Mouse (Mus musculus): ENCODE measurements around the gene Olfr1282. TPM values are rescaled to one million over a fixed set of nuclear protein-coding genes. Genes with fewer than 3 reads are reported as not detected.
"Not testable (repeated sequence)": the region's sequence is repeated elsewhere in the genome, so short reads cannot be mapped to it uniquely, and the experiment has no call there.

The Olfr1282 gene
- not detected for total RNA-seq (2021)
- long read RNA-seq, experiment 1: 0 reads
- long read RNA-seq, experiment 2: 0 reads

- intact Hi-C loops (cut with DNase I; ENCODE audit: low total_unique reads): no loop called here
- DNase-seq: no peak
These were observed at the start of gene Olfr1282 for GRCm38 (mm10) chr2:111335976-111336375. Gene Olfr1282 (minus strand): TSS chr2:111336076.

GRCm38 (mm10) chr2:111375222-111375621 is 39.3 kb upstream of the Olfr1282 start, which contains the start of gene Olfr1284:
Gene Olfr1284 (plus strand): TSS chr2:111375522.
- intact Hi-C loops (cut with DNase I; ENCODE audit: low total_unique reads): no loop called here
- no peak for DNase-seq

- intact Hi-C loops (cut with DNase I; ENCODE audit: low total_unique reads): no loop called here
- no peak for DNase-seq
These were observed 30.6 kb upstream of the Olfr1282 start, which contains the start of gene Olfr1283 for GRCm38 (mm10) chr2:111366490-111366889. Gene Olfr1283 (plus strand): TSS chr2:111366790.

GRCm38 (mm10) chr2:111333721-111334120 is 2.2 kb downstream of the Olfr1282 start:
- intact Hi-C loops (cut with DNase I; ENCODE audit: low total_unique reads); DNase-seq: not testable (repeated sequence)

GRCm38 (mm10) chr2:111326220-111326619 is 9.7 kb downstream of the Olfr1282 start, which contains the start of gene Olfr1281:
Gene Olfr1281 (plus strand): TSS chr2:111326520.
- intact Hi-C loops (cut with DNase I; ENCODE audit: low total_unique reads): no loop called here
- no peak for DNase-seq

GRCm38 (mm10) chr2:111313717-111314116 is 22.2 kb downstream of the Olfr1282 start, which contains the start of gene Olfr1280:
Gene Olfr1280 (plus strand): TSS chr2:111314017.
- intact Hi-C loops (cut with DNase I; ENCODE audit: low total_unique reads): no loop called here
- no peak for DNase-seq

GRCm38 (mm10) chr2:111300374-111300773 is 35.5 kb downstream of the Olfr1282 start, which contains the start of gene Olfr1279:
Gene Olfr1279 (plus strand): TSS chr2:111300635.
- intact Hi-C loops (cut with DNase I; ENCODE audit: low total_unique reads): no loop called here
- no peak for DNase-seq

GRCm38 (mm10) chr2:111298541-111298940 is 37.3 kb downstream of the Olfr1282 start:
- intact Hi-C loops (cut with DNase I; ENCODE audit: low total_unique reads): no loop called here
- DNase-seq: no peak

- intact Hi-C loops (cut with DNase I; ENCODE audit: low total_unique reads): no loop called here
- DNase-seq: no peak
These were observed 46.0 kb downstream of the Olfr1282 start, which contains the start of gene Olfr1278 for GRCm38 (mm10) chr2:111289836-111290235. Gene Olfr1278 (plus strand): TSS chr2:111290136.

Other genes starting within 250 kb of the Olfr1282 start
- gene Gm13941, start 230.1 kb downstream of the Olfr1282 start, total RNA-seq (2021): not detected
- not detected for gene Gm15130, start 183.1 kb downstream of the Olfr1282 start, total RNA-seq (2021)
- gene 4930430A15Rik, start 106.5 kb downstream of the Olfr1282 start, total RNA-seq (2021): not detected
- not detected for gene Olfr1275, start 100.8 kb downstream of the Olfr1282 start, total RNA-seq (2021)
- not detected for gene Olfr1276, start 81.6 kb downstream of the Olfr1282 start, total RNA-seq (2021)
- gene Olfr1277, start 62.0 kb downstream of the Olfr1282 start, total RNA-seq (2021): not detected
- gene Olfr1278, start 45.9 kb downstream of the Olfr1282 start, total RNA-seq (2021): not detected
- gene Olfr1279, start 35.4 kb downstream of the Olfr1282 start, total RNA-seq (2021): not detected
- gene Olfr1280, start 22.1 kb downstream of the Olfr1282 start, total RNA-seq (2021): not detected
- not detected for gene Olfr1281, start 9.6 kb downstream of the Olfr1282 start, total RNA-seq (2021)
- not detected for gene Olfr1283, start 30.7 kb upstream of the Olfr1282 start, total RNA-seq (2021)
- gene Olfr1284, start 39.4 kb upstream of the Olfr1282 start, total RNA-seq (2021): not detected
- not detected for gene Olfr1286, start 87.0 kb upstream of the Olfr1282 start, total RNA-seq (2021)
- gene Olfr1287, start 113.1 kb upstream of the Olfr1282 start, total RNA-seq (2021): not detected
- gene Olfr1288, start 138.0 kb upstream of the Olfr1282 start, total RNA-seq (2021): not detected
- not detected for gene Olfr1289, start 144.7 kb upstream of the Olfr1282 start, total RNA-seq (2021)
- not detected for gene Olfr1290, start 157.8 kb upstream of the Olfr1282 start, total RNA-seq (2021)
- gene Olfr1291-ps1, start 161.1 kb upstream of the Olfr1282 start, total RNA-seq (2021): not detected
- gene Olfr1293-ps, start 189.1 kb upstream of the Olfr1282 start, total RNA-seq (2021): not detected
- gene Olfr1294, start 204.2 kb upstream of the Olfr1282 start, total RNA-seq (2021): not detected
- not detected for gene Olfr1295, start 233.6 kb upstream of the Olfr1282 start, total RNA-seq (2021)

All from gastrocnemius, postnatal 14 days (tissue).